Mouse (Mus musculus): ENCODE data around the gene Slc11a1.

DNA sequence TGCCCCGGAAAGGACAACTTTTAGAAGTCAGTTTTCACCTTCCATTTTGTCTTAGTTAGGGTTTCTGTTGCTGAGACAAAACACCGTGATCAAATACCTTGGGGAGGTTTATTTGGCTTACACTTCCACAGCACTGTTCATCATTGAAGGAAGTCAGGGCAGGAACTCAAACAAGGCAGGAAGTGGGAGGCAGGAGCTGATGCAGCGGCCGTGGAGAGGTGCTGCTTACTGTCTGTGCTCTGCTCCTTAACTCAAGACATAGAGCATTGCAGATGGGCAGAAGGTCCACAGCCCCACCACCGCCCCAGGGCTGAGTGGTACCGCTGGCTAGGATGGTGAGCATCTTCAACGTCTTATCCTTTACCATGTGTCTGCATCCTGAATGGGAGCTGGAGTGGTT, 33.1 kb upstream of the Slc11a1 start:
- TF ChIP-seq CTCF (IDR thresholded peaks at IDR 0.05; ENCODE audit: extremely low read depth, insufficient read length, insufficient replicate concordance, low read depth, low read length) (no peak), POLR2A (IDR thresholded peaks at IDR 0.05; ENCODE audit: low read depth, low read length) (no peak)
